Mouse (Mus musculus) 3T3-L1 (cell line): Measurements from ENCODE around the gene Rpl23.
"Not testable (repeated sequence)": the region's sequence is repeated elsewhere in the genome, so short reads cannot be mapped to it uniquely, and the experiment has no call there.

ENCODE experiments used
- DNase-seq: peaks from one replicate; pipeline ENCODE4 v3.0.0-alpha.2; 2015; ENCODE audit warnings: low read depth, low spot score

Rpl23 gene

GRCm38 (mm10) chr11:97766154-97766881 lies 15.9 kb downstream of the Rpl23 start, which contains the start of gene Cwc25:
Gene Cwc25 (minus strand): TSS chr11:97766556.
- peak; percentile 99 for DNase-seq

- no peak for DNase-seq
Measured at GRCm38 (mm10) chr11:97761638-97762037, 20.6 kb downstream of the Rpl23 start.

GRCm38 (mm10) chr11:97758942-97759341 lies 23.3 kb downstream of the Rpl23 start:
- no peak for DNase-seq

- DNase-seq, result no peak
Measured at GRCm38 (mm10) chr11:97758125-97758524, 24.1 kb downstream of the Rpl23 start.

GRCm38 (mm10) chr11:97753277-97753676 lies 29.0 kb downstream of the Rpl23 start:
- DNase-seq, result no peak

GRCm38 (mm10) chr11:97748496-97748895 lies 33.7 kb downstream of the Rpl23 start:
- DNase-seq, result no peak

- DNase-seq, result no peak
Measured at GRCm38 (mm10) chr11:97747773-97748172, 34.5 kb downstream of the Rpl23 start.

GRCm38 (mm10) chr11:97745331-97745721 lies 36.9 kb downstream of the Rpl23 start:
- DNase-seq, result no peak

- peak; percentile 100 for DNase-seq
Measured at GRCm38 (mm10) chr11:97744718-97745330, 37.4 kb downstream of the Rpl23 start.

GRCm38 (mm10) chr11:97744063-97744717 lies 38.0 kb downstream of the Rpl23 start, which contains the start of gene Pip4k2b:
Gene Pip4k2b (minus strand): TSS chr11:97744704.
- peak; percentile 43 for DNase-seq

- no peak for DNase-seq
Measured at GRCm38 (mm10) chr11:97743423-97743822, 38.8 kb downstream of the Rpl23 start.

GRCm38 (mm10) chr11:97742591-97742990 lies 39.6 kb downstream of the Rpl23 start:
- DNase-seq, result no peak

GRCm38 (mm10) chr11:97742157-97742556 lies 40.1 kb downstream of the Rpl23 start:
- no peak for DNase-seq

- no peak for DNase-seq
Measured at GRCm38 (mm10) chr11:97740190-97740589, 42.0 kb downstream of the Rpl23 start.

- DNase-seq, result peak; percentile 37
Measured at GRCm38 (mm10) chr11:97739155-97739554, 43.1 kb downstream of the Rpl23 start.

- DNase-seq, result peak; percentile 37
Measured at GRCm38 (mm10) chr11:97738703-97739102, 43.5 kb downstream of the Rpl23 start.

- DNase-seq, result peak; percentile 66
Measured at GRCm38 (mm10) chr11:97737600-97737999, 44.6 kb downstream of the Rpl23 start.

GRCm38 (mm10) chr11:97736645-97737044 lies 45.6 kb downstream of the Rpl23 start:
- DNase-seq, result no peak

- DNase-seq, result not testable (repeated sequence)
Measured at GRCm38 (mm10) chr11:97734810-97735209, 47.4 kb downstream of the Rpl23 start.

- DNase-seq, result no peak
Measured at GRCm38 (mm10) chr11:97733689-97734088, 48.5 kb downstream of the Rpl23 start.

GRCm38 (mm10) chr11:97728730-97729129 lies 53.5 kb downstream of the Rpl23 start:
- DNase-seq, result no peak

GRCm38 (mm10) chr11:97728311-97728710 lies 53.9 kb downstream of the Rpl23 start:
- no peak for DNase-seq
